Comparison of ENCODE assay signal across 12 mouse cellular contexts in the genomic region with DNA sequence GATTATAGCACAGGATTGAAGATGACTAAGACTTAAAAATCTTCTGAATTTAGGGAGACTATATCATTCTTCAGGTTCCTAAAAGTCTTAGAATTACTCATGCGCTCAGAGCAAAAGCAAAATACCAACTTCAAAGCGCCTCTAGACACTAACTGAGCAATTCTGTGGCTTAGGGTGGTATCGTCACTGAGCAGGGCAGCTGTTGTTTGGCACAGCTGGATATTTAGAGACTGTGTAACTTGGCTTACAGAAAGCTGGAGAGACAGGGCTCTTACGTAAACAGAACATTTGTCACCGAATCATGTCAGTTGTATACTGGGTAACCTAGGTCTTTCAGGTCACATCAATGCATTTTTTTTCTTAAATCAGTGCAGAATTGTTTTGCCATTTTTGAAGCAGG. TPM values are rescaled to one million over a fixed set of nuclear protein-coding genes. Genes with fewer than 3 reads are reported as not detected.
A peak's percentile ranks its signal among the peaks of the same experiment; 100 is the strongest.
DNase-seq lines count a peak whose midpoint lies in the region; ATAC-seq and TF ChIP-seq lines count a peak whose summit lies in the region.
"Had no signal": no experiment of that assay in that cellular context is flagged by ENCODE, and none has a peak within 500 bp of the region (broad histone marks: within the 10 kb centered on the region; RNA-seq: fewer than 3 reads in every experiment).

No protein-coding gene starts in this region.

- no peak for DNase-seq in layer of hippocampus, adult 2 months (ENCODE audit: low spot score in 2 of 2)
- no peak for DNase-seq in layer of hippocampus, adult 8-10 months (ENCODE audit: low spot score in 2 of 2)
- DNase-seq in A20 (ENCODE audit: low read depth, low spot score) = peak; percentile 48
- peak; percentile 8 to 48 for DNase-seq in natural killer cell, adult 2 months (ENCODE audit: low spot score in 2 of 2)
- no peak for DNase-seq in heart, adult 9 months (ENCODE audit: low spot score in 2 of 2)
- no peak for DNase-seq in cerebellum, adult 11-12 months
- DNase-seq in ovary, postnatal 14 days (ENCODE audit: low spot score) = no peak

- H3K27ac ChIP-seq in layer of hippocampus, adult 2 months = peak overlapping the region; percentile 93

- H3K4me3 ChIP-seq in layer of hippocampus, adult 2 months = no peak overlapping the region

- ATAC-seq in activated CD4-positive, CD25-positive, alpha-beta regulatory T cell, adult 4 months = peak; percentile 21

- no peak for TF ChIP-seq CTCF in layer of hippocampus, adult 2 months (conservative IDR thresholded peaks at IDR 0.05)

RNA-seq across cellular contexts. Expression of a gene that starts 26.4 kb away (rescaled TPM):
- total RNA-seq in layer of hippocampus, adult 2 months (2021) = under 1 TPM; 0.37 to 0.46 TPM
- 1 to 10 TPM; 1.0 to 1.5 (median 1.3) TPM for total RNA-seq in layer of hippocampus, adult 8-10 months (2022)
- polyA plus RNA-seq in activated CD4-positive, CD25-positive, alpha-beta regulatory T cell, adult 4 months (2017; shearing (Covaris generic)) = not detected
- total RNA-seq: gastrocnemius, postnatal 10 days; heart, postnatal 10 days; MEL had no signal
- polyA plus RNA-seq: erythroblast, embryonic 14.5 days had no signal

RNA-seq across cellular contexts. Expression of a gene that starts 27.6 kb away (rescaled TPM):
- total RNA-seq in layer of hippocampus, adult 2 months (2021) = not detected
- total RNA-seq in layer of hippocampus, adult 8-10 months (2022) = 1 to 10 TPM in 1 of 4 experiments, under 1 TPM in 1, not detected in 2; 0.43 to 1.6 TPM
- polyA plus RNA-seq in activated CD4-positive, CD25-positive, alpha-beta regulatory T cell, adult 4 months (2017; shearing (Covaris generic)) = not detected
- total RNA-seq: gastrocnemius, postnatal 10 days; MEL had no signal
- polyA plus RNA-seq: erythroblast, embryonic 14.5 days had no signal

RNA-seq across cellular contexts. Expression of a gene that starts 49.7 kb away (rescaled TPM):
- total RNA-seq in layer of hippocampus, adult 2 months (2021) = 10 to 100 TPM; 67.8 to 68.4 TPM
- total RNA-seq in layer of hippocampus, adult 8-10 months (2022) = 10 to 100 TPM; 61.7 to 74.3 (median 68.0) TPM
- 10 to 100 TPM; 65.2 to 75.3 TPM for polyA plus RNA-seq in activated CD4-positive, CD25-positive, alpha-beta regulatory T cell, adult 4 months (2017; shearing (Covaris generic))

Comparison
In these comparisons a context has a peak if more than half of its experiments do, and no peak if none do; other contexts are left out.
1. DNase-seq: peak in A20 (single experiment) and natural killer cell, adult 2 months (2 of 2); none in layer of hippocampus, adult 2 months (0 of 2), layer of hippocampus, adult 8-10 months (0 of 2), heart, adult 9 months (0 of 2), cerebellum, adult 11-12 months (single experiment) and ovary, postnatal 14 days (single experiment).